Mouse (Mus musculus) erythroblast, adult 5-6 weeks (primary cell): Measurements from ENCODE around the gene Cd28. TPM values are rescaled to one million over a fixed set of nuclear protein-coding genes. Genes with fewer than 3 reads are reported as not detected.

Source experiments
- ATAC-seq: replicated peaks from 2 replicates; pipeline ENCODE4 v1.8.0; 2016; ENCODE audit warnings: moderate number of reproducible peaks, mild to moderate bottlenecking, moderate TSS enrichment, inconsistent platforms; ENCODE audit not compliant: poor library complexity, low FRiP score, severe bottlenecking
- total RNA-seq, 2 experiments: library from RNA; stranded (forward) in 1 of 2; stranded (reverse) in 1 of 2; fragments of 150-400 nt in 1 of 2; fragments of 200-764, 138-1000 nt in 1 of 2; gene quantifications; 2 replicates each; pipeline versions ENCODE4 v1.2.3 to v1.2.4; 2015 to 2017; ENCODE audit warnings: low replicate concordance in 2 of 2

Gene Cd28
- total RNA-seq (2015; ENCODE audit: low replicate concordance) (0.19 TPM in 1 of 2 replicates, not detected in the other), total RNA-seq (2017; ENCODE audit: low replicate concordance) (0.43 and 1.5 TPM in 2 replicates)

- no peak for ATAC-seq
Measured at GRCm38 (mm10) chr1:60716567-60716966, at the start of gene Cd28. Cd28 (plus strand) TSS chr1:60716800.

GRCm38 (mm10) chr1:60667873-60668616 is 48.6 kb upstream of the Cd28 start:
- no peak for ATAC-seq

DNA sequence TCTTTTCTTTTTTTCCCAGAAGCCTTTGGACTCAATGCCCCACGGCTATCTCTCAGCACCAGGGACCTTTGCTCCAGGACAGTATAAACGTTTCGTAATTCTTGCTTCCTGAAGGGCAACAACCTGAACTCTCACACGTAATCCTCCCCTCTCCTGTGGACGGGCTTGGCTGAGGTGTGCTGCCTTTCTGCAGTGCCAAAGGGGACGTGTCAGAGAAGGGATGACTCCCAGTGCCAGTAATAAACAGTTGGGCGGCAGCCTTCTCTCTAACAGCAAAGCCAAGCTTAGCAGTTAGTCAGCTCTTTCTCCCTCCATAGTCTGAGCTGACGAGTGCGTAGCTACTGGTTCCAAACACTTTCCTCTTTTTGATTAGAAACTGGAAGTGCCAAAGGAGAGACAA is 47.6 kb upstream of the Cd28 start:
- no peak for ATAC-seq

DNA sequence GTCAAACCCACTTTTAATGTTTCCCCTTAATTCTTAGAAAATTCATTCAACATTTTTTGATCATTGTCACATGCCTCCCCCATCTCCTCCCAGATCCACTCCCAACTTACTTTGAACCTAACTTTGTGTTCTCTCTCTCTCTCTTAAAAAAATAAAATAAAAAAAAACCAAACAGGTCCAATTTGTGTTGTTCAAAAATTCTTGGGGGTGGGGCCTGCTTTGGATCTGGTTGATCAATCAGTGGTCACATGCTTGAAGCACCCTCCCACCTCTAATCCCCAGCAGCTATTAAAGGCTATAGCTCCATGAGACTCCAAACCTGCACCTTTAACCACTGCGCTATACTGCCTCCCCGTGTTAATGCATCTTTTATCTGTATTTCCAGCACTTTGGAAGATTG is 46.9 kb upstream of the Cd28 start:
- ATAC-seq: no peak

DNA sequence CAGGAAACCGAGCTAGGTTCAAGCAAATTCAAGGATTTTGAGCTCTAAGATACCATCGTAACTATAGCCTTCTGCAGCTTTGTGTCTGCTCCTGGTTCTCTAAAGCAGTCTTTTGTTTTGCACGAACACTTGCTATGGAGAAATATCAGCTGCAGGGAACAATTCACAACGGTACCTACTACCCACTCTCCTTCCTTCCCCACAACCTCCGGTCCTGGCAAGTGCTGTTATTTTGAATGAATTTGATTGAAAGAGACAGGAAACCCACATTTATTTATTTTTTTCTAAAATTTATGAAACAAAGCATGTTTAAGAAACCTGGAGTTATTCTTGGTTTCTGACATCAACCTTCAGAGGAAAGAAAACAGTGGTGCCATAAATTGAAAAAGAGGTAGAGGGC is 46.4 kb upstream of the Cd28 start:
- no peak for ATAC-seq

DNA sequence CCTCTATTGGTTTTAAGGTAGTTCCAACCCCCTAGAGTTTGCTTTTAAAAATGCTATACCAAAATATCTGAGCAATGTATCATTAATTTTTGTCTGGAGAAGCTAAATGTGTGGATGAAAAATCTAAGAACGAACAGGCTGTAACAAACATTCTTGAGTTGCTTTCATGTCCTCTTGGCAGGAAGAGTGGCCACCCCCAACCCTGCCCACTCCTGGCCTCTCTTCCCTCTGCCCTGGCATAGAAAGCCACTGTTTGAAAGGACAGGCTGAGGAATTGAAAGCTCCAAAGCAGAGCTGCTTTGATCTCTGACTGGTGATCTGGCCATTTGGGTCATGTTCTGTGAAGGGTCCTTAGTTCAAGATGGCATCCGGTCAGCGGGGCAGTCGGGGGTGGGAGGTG is 32.8 kb upstream of the Cd28 start:
- no peak for ATAC-seq

DNA sequence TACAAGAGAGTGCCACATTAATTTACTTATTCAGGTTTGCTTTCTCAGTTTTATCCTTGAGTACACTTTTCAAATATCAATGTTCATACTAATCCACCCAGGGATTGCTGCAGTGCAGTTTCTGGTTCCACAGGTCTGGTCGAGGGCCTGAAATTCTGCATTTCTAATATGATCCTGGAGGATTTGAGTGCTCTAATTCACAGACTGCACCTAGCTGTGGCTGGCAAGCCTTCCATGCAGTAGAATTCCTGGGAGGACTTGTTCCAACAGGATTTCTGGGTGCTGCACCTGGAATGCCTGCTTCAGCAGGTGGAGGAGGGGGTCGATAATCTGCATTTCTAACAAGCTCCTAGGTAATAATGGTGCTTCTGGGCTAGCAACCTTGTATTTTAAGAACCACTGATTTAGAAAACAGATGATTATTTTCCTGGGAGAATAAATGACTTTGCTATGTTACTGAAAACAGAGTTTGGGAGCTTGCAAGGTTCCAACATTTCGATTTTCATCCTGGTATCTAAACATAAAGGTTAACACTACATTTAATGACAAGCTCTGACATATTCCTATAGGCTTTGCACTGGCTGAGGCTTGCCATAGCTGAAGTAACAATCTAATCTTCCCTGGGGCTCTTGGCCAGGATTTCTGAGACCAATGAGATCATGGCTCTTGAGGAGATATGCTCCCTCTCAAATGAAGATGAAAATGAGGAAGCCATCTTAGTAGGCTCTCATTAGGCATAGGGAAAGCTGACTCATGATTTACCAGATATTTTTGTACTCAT is 20.3 kb upstream of the Cd28 start:
- no peak for ATAC-seq

GRCm38 (mm10) chr1:60702641-60703040 is 14.0 kb upstream of the Cd28 start:
- ATAC-seq: no peak

DNA sequence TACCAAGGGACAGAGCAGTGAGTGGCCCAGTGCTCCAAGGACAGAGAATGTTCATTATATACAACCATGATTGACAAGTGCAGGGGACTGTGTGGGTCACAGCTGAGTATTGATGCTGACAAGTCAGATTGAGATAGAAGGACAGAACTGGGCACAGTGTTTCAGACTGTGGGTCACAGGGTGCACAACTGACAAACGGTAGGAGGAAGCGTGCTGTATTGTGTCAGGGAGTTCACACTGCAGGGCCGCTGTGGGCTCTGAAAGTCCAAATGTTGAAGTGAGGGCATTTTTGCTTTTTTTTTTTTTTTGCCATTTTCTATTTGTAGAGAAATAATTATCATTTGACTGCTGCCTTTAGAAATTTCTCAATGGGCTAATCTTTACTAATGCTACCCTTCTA is 3.4 kb upstream of the Cd28 start:
- no peak for ATAC-seq

GRCm38 (mm10) chr1:60715651-60716196 is 876 bp upstream of the Cd28 start:
- ATAC-seq: no peak

DNA sequence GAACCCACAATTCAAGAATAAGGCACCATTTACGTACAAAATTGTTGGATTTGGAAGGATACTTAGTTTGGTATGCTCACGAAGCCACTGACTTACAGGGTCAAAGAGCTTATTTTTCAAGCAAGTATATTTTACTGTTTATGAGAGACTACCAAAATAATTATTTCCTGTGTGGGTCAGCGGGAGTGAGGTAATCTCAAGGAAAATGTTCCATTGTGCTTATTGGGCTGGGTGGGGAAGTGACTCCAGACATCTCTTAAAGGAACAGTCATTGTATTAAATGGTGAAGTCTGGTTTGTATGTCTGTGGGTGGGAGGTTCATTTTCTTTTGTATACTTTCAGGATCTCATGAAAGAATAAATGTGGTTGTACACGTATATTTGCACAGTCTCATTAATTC is 2.0 kb downstream of the Cd28 start:
- ATAC-seq: no peak

GRCm38 (mm10) chr1:60723555-60723954 is 7.0 kb downstream of the Cd28 start:
- no peak for ATAC-seq

DNA sequence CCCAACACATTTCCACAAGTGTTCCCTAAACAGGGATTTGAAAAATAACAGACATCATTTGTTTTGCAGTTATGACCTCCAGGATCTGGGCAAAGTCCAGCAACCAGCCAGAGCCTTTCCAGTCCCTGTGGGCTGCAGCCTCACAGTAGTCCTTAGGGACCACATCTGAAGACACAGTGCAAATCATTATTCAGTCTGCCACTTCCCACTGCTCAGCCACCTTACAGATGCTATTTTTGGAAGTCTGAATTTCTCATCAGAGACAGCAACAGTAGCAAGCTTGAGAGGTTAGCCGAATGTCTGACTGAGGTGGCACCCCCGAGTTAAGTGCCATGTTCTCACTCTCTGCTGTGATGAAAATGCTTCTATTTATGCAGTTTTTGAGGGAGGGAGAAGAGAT is 15.3 kb downstream of the Cd28 start:
- ATAC-seq: no peak

- no peak for ATAC-seq
Measured at GRCm38 (mm10) chr1:60735072-60735907, 18.7 kb downstream of the Cd28 start.

- ATAC-seq: no peak
Measured at GRCm38 (mm10) chr1:60735908-60736280, 19.3 kb downstream of the Cd28 start.

DNA sequence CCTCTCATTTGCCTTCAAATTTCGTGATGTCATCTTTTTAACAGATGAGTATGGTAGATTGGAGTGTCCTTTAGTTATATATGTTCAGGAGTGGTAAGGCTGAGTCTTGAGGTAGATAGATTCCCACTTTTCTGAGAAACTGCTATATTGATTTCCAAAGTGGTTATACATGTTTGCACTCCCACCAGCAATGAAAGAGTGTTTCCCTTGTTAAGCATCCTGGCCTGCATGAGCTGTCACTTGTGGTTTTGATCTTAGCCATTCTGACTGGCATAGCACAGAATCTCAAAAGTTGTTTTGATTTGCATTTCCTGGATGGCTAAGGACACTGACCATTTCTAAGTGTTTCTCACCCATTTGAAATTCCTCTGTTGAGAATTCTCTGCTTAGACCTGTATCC is 27.7 kb downstream of the Cd28 start:
- no peak for ATAC-seq

DNA sequence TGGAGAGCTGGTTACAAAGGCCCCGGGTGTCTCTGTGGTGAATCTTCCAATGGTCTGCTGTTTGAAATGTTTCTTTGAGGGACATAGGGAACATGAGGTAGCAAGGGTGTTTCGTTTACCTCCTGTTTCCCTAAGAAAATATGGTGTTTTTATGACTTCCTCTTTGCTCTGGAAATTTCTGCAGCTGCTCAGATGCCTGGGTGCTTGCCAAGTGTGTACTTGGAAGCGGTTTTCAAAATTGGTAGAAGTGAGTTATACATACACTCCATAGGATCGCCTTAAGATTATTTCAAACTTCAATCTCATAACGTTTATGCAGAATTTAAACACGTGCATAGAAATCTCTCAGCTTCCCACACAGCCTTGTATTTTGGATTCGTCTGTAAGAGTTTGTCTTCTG is 29.1 kb downstream of the Cd28 start:
- no peak for ATAC-seq

DNA sequence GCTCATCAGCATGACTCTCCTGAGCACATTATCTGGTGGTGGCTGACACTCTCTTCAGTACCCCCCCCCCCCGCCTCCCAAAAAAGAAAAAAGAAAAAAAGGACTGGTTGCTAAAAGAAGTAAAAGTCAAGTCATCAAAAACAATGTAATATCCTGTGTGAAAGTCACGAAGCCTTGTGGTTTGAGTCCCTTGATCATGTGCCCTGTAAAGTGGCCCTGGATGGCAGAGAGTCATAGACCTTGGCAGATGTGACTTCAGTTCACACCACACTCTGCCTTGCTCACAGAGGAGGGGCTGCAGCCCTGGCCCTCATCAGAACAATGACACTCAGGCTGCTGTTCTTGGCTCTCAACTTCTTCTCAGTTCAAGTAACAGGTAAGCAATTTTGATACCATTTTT is 29.6 kb downstream of the Cd28 start:
- ATAC-seq: no peak

DNA sequence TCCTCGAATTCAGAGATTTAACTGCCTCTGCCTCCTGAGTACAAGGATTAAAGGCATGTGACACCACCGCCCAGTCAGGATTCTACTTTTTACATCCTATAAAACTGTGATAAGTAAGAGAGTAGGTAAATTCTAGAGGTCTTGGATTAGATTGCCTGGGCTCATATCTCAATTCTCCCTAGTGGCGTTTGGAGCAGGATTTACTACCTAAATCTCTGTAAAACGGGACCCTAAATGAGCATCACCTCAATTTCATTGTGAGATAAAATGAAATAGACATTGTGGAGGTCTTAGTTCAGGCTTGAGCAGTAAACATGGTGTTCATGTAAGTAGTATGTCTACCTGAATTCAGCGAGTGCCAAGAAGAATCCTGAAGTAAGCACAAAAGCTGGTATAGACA is 30.3 kb downstream of the Cd28 start:
- ATAC-seq: no peak

GRCm38 (mm10) chr1:60748286-60748685 is 31.7 kb downstream of the Cd28 start:
- no peak for ATAC-seq
